Mouse (Mus musculus): ENCODE results near the gene Prf1. TPM values are rescaled to one million over a fixed set of nuclear protein-coding genes. Genes with fewer than 3 reads are reported as not detected.
A peak's percentile ranks its signal among the peaks of the same experiment; 100 is the strongest.

Prf1 gene
- polyA plus RNA-seq, 1 experiment from 2014 or later: not detected

DNA sequence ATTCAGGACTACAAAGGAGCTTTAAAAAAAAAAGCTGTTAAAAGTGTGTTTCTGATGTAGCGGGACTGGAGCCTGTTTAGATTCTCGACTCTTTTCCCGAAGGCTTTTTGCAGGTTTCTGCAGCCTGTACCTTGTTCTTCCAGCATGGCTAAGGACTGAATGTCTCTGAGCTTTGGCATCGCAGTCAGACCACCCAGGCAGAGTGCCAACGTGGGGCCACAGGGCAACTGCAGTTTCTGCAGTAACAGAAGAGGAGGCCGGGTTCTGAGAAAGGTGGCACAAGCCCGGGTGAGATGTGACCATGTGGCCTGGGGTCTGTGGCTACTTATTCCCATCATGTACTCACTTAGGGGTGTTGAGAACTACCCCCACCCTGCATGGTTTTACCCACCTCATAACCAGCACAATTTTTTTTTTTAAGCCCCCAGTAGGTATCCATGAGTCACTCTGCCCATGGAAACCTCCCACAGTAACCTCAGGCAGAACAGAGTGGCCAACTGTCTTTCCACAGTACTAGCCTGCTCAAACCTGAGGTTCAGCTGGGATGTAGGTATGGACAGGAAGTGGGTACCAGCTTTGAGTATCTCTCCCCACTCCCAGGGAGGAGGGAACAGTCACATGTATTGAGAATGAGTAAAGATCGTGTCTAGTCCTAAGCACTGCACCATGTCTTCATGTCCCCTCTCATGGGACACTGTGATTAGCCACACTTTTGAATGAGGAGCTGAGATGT, 754 bp upstream of the Prf1 start:
- Histone ChIP-seq H3K4me1 (no peaks in the 10 kb centered on the region), H3K9me3 (no peaks in the 10 kb centered on the region), H3K27me3 (ENCODE audit: poor library complexity, severe bottlenecking) (no peaks in the 10 kb centered on the region), H3K27ac (no peak overlapping the region), H3K36me3 (replicated peaks) (no peaks in the 10 kb centered on the region), H3K4me3 (no peak overlapping the region)
- DNase-seq (ENCODE audit: extremely low spot score, low spot score): no peak
- 91% methylated on average over 8 of the region's 8 CpGs for WGBS

DNA sequence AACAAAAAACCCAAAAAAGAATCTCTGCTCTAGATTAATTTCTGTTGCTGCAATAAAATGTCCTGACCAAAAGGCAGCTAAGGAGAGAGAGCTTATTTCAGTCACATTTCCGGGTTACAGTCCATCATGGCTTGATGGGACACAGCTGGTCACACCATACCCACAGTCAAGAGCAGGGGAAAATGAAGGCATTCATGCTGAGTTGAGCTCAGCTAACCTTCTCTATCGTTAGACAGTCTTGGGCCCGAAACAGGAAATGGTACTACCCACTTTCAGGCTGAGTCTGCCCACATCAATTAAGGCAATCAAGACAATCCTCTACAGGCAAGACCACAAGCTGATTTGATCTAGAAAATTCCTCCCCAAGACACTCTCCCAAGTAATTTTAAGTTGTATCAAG, 3.4 kb downstream of the Prf1 start:
- no peaks in the 10 kb centered on the region for H3K36me3 ChIP-seq (replicated peaks)
- 86% methylated on average over 3 of the region's 3 CpGs for WGBS

DNA sequence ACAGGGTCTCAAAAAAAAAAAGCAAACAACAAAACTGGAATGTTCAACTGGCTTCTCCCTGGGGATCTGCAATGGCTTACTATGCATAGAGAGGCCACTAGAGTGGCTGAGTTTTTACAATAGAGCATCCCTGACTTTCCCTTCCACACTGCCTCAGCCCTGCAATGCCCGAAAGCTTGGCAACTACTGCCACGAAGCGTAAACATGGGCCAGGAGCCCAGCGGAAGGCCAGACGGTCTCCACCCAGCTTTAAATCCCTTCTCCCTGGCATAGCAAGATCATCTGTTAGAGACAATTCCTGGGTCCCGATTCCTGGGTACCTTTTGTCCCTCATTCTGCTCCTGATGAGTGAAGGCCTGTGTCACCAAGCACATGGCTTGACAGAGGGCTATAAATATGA, 6.4 kb downstream of the Prf1 start:
- Histone ChIP-seq H3K4me1 (peaks cover 17% of the 10 kb centered on the region), H3K36me3 (replicated peaks) (no peaks in the 10 kb centered on the region), H3K4me3 (no peak overlapping the region), H3K9me3 (no peaks in the 10 kb centered on the region), H3K27ac (no peak overlapping the region), H3K27me3 (ENCODE audit: poor library complexity, severe bottlenecking) (no peaks in the 10 kb centered on the region)
- WGBS: 84% methylated on average over 6 of the region's 6 CpGs
- no peak for DNase-seq (ENCODE audit: extremely low spot score, low spot score)

More for the DNA sequence above, 3.4 kb downstream of the Prf1 start:
- no peaks in the 10 kb centered on the region for H3K9me3 ChIP-seq
- H3K4me1 ChIP-seq: no peaks in the 10 kb centered on the region
- no peak for DNase-seq (ENCODE audit: extremely low spot score, low spot score)
- H3K27ac ChIP-seq: no peak overlapping the region
- H3K27me3 ChIP-seq (ENCODE audit: poor library complexity, severe bottlenecking): no peaks in the 10 kb centered on the region
- no peak overlapping the region for H3K4me3 ChIP-seq

DNA sequence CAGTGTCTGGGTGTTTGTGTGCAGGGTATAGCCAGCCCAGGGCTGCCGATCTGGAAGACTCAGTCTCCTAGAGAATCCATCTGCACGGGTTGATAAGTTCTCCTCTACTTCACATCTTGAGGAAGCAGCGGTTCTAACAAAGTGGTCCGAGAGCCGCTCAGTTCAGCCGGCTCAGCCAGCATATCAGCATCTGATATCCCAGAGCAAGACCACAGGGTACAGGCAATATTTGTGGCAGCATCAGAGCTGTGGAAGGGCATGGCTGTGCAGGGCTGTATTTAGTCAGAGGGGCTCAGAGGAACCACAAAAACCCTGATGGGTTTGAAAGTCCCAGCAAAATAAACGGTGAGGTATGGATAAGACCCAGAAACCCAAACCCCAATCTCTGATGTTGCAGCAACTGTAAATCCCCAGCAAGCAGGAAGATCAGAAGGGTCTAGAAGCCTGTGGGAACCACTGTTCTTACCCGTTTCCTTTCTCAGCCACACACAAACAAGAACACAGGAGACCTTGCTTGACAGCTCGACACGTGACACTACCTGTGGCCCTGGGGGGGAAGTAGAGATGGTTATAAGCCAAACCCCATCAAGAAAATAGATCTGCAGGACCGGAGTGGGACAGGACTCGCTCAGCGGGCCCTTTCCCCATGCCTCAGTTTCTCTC, 8.4 kb downstream of the Prf1 start:
- Histone ChIP-seq H3K4me3 (no peak overlapping the region), H3K36me3 (replicated peaks) (no peaks in the 10 kb centered on the region), H3K4me1 (peaks cover 24% of the 10 kb centered on the region), H3K27me3 (ENCODE audit: poor library complexity, severe bottlenecking) (no peaks in the 10 kb centered on the region), H3K27ac (no peak overlapping the region), H3K9me3 (no peaks in the 10 kb centered on the region)
- WGBS: 88% methylated on average over 13 of the region's 13 CpGs
- no peak for DNase-seq (ENCODE audit: extremely low spot score, low spot score)

DNA sequence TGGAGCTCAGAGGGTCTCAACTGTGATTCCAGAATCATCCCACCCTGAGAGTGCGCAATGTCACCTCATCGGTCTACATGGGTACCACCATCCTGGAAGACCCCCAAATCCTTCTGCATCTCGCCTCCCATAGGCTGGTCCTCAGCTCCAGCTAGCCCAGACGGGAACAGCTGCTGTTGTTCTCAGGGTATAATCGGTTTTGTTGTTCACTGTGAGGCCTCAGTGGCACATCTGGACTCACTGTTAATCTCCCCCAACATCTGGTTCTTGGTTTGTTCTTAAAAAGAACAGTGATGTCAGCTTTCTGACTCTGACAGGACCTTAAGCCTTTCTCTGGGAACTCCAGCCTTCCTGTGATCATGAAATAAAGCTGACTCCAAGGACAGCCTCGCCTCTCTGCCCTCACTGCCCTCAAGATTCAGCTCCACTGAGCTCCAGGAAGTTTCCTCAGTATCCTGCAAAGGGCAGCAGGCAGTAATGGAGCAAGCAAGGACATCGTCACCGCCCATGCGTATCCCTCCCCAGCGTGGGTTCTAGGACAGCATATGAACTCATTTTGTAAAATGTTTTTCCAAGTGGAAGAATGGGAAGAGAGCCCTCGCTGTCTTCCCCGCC, 11.2 kb downstream of the Prf1 start:
- Histone ChIP-seq H3K9me3 (no peaks in the 10 kb centered on the region), H3K36me3 (replicated peaks) (no peaks in the 10 kb centered on the region), H3K27ac (no peak overlapping the region), H3K4me3 (no peak overlapping the region), H3K4me1 (peaks cover 31% of the 10 kb centered on the region), H3K27me3 (ENCODE audit: poor library complexity, severe bottlenecking) (no peaks in the 10 kb centered on the region)
- DNase-seq (ENCODE audit: extremely low spot score, low spot score): no peak
- 62% methylated on average over 12 of the region's 12 CpGs for WGBS

DNA sequence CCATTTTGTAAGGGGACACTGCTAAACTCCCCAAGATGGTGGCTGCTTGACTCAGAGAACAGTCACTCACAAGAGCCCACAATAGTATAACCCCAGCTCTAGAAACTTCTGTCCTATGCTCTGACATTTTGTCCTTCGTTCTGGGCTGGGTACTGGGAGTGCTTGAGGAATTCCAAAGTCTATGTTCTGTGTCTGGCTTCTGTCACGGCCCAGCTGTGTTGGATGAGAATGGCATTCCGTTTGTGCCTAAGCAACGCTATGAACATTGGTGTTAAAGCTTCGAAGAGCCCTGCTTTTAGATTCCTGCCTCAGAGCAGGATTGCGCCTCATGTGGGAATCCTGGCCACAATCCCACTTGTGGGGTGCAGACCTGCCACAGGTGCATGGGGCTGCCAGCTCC, 14.5 kb downstream of the Prf1 start:
- Histone ChIP-seq H3K9me3 (no peaks in the 10 kb centered on the region), H3K4me3 (no peak overlapping the region), H3K27ac (no peak overlapping the region), H3K36me3 (replicated peaks) (no peaks in the 10 kb centered on the region), H3K27me3 (ENCODE audit: poor library complexity, severe bottlenecking) (no peaks in the 10 kb centered on the region), H3K4me1 (peaks cover 49% of the 10 kb centered on the region)
- DNase-seq (ENCODE audit: extremely low spot score, low spot score): no peak
- 91% methylated on average over 6 of the region's 6 CpGs for WGBS

DNA sequence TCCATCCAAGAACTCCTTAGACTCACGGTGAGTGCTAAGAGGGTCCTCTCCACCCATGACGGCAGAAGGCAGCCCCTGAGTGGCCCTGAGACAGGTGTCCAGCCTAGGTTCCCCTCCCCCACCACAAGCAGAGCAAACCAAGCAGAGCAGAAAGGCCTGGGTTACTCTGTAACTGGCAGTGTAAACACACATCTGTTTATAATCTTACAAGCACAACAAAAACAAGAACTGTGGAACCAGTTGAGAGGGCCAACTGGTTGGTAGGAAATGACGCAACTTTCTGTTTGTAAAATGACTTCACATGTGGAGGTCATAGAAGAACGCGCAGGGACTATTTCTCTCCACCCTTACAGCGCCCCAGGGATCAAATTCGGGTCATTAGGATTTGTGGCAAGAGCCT, 15.1 kb downstream of the Prf1 start:
- Histone ChIP-seq H3K4me1 (peaks cover 49% of the 10 kb centered on the region), H3K27me3 (ENCODE audit: poor library complexity, severe bottlenecking) (no peaks in the 10 kb centered on the region), H3K27ac (no peak overlapping the region), H3K4me3 (no peak overlapping the region), H3K36me3 (replicated peaks) (no peaks in the 10 kb centered on the region), H3K9me3 (no peaks in the 10 kb centered on the region)
- WGBS: 67% methylated on average over 7 of the region's 7 CpGs
- DNase-seq (ENCODE audit: extremely low spot score, low spot score): no peak

DNA sequence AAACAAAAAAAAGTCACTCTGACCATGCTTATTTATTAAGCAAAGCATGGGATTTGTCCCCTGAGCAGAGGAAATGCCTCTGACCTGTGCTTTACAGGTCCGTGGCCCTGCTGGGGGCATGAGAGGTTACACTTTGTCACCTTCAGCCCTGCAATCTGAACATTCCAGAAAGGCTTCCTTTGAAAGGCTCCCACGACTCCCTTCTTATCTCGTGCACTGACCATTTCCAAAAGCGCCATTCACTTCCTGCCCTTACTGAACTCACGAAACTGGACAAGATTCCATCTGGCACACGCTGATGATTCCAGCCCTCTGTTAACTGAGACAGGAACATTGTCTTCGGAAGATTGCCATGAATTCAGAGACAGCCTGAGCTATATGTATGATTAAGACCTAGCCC, 16.1 kb downstream of the Prf1 start:
- no peak for DNase-seq (ENCODE audit: extremely low spot score, low spot score)
- WGBS: 73% methylated on average over 7 of the region's 7 CpGs

DNA sequence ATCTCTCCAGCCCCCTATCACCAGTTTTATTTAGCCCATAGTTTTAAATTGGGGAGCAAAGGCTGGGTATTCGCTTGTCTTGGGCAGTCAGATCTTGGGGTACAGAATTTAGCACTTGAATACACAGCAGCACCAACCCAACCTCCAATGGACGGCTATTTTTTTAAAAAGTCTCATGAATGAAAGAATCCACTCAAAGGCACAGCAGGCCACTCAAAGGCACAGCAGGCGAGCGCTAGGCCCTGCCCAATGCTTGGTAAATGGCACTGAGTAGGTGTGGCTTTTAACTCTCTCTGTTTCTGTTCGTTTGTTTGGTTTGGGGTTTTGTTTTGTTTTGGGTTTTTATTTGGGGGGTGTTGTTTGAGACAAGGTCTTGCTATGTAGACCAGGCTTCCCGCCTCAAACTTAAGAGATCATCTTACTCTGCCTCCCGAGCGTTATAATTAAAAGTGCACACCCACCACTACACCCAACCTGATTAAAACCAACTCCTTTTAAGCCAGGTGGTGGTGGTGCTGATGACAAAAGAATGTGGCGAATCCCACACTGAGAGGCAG, 17.8 kb downstream of the Prf1 start:
- Histone ChIP-seq H3K4me3 (no peak overlapping the region), H3K4me1 (peaks cover 32% of the 10 kb centered on the region), H3K27me3 (ENCODE audit: poor library complexity, severe bottlenecking) (no peaks in the 10 kb centered on the region), H3K9me3 (no peaks in the 10 kb centered on the region), H3K27ac (peak overlapping the region; percentile 63), H3K36me3 (replicated peaks) (peaks cover 17% of the 10 kb centered on the region)
- WGBS: 13% methylated on average over 9 of the region's 9 CpGs
- DNase-seq (ENCODE audit: extremely low spot score, low spot score): peak; percentile 34

More for the DNA sequence above, 16.1 kb downstream of the Prf1 start:
- no peaks in the 10 kb centered on the region for H3K27me3 ChIP-seq (ENCODE audit: poor library complexity, severe bottlenecking)
- no peaks in the 10 kb centered on the region for H3K9me3 ChIP-seq
- H3K36me3 ChIP-seq (replicated peaks): 0 out of 2 replicates have a peak, but pooled peaks cover 3% of the 10 kb centered on the region
- no peak overlapping the region for H3K27ac ChIP-seq
- no peak overlapping the region for H3K4me3 ChIP-seq
- H3K4me1 ChIP-seq: peaks cover 42% of the 10 kb centered on the region

DNA sequence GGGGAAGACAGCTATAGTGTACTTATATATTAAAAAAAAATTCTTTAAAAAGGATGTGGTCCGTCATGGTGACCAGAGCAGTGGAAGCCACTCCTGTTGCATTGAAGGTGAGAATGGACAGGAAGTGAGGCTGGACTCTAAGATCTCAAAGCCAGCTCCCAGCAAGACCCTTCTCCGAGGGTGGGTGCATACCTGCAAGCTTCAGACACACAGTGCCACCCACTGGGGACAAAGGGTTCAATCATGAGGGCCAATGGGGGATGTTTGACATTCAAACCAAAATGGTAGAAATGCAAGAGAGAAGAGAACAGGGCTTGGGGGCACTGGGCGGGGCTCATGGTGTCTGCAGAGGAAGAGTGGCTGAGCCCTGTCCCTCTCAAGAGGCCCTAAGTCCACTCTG, 20.9 kb downstream of the Prf1 start:
- Histone ChIP-seq H3K27ac (no peak overlapping the region), H3K36me3 (replicated peaks) (peaks cover 46% of the 10 kb centered on the region), H3K27me3 (ENCODE audit: poor library complexity, severe bottlenecking) (no peaks in the 10 kb centered on the region), H3K4me1 (peaks cover 25% of the 10 kb centered on the region), H3K4me3 (no peak overlapping the region), H3K9me3 (no peaks in the 10 kb centered on the region)
- DNase-seq (ENCODE audit: extremely low spot score, low spot score): no peak
- 93% methylated on average over 3 of the region's 3 CpGs for WGBS

DNA sequence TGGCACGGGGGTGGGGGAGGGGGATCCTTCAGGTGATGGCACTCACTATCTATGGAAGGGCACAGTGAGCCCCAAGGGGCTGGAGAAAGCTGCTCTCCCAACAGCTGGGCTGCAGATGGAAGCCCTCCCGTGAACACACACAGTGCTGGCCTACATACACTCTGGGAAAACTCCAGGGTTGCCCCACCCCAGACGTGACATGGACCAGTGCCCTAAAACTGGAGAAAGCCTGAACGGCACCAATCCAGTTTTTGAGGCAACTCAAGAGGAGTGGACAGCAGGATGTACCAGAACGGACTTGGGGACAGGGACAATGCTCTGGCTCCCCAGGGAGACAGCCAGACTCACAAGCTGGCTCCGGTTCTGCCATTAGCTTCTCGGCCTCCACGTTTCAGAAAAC, 27.1 kb downstream of the Prf1 start:
- Histone ChIP-seq H3K4me1 (peaks cover 32% of the 10 kb centered on the region), H3K27ac (no peak overlapping the region), H3K27me3 (ENCODE audit: poor library complexity, severe bottlenecking) (no peaks in the 10 kb centered on the region), H3K4me3 (no peak overlapping the region), H3K9me3 (no peaks in the 10 kb centered on the region), H3K36me3 (replicated peaks) (peaks cover 44% of the 10 kb centered on the region)
- 80% methylated on average over 8 of the region's 8 CpGs for WGBS
- no peak for DNase-seq (ENCODE audit: extremely low spot score, low spot score)

DNA sequence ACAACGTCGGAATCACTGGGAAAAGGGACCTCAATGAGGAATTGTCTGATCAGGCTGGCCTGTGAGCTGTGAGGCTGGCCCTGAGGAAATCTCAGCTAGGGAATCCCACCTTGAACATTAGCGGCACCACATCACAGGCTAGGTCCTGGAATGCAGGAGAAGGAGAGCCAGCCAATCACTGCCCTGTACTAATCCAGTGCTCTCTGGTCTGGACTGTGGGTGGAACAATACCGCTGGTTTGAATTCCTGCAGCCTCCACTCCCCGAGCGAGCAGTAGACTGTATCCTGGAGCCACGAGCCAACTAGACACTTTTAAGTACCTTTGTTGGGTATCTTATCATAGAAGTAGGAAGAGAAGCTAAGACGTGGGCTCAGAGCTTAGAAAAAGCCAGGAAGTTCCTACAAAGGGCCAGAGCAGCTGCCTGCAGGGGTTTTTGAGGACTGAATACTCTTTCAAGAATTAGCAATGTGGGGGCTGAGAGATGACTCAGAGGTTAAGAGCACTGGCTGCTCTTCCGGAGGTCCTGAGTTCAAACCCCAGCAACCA, 28.2 kb downstream of the Prf1 start:
- Histone ChIP-seq H3K9me3 (no peaks in the 10 kb centered on the region), H3K27me3 (ENCODE audit: poor library complexity, severe bottlenecking) (no peaks in the 10 kb centered on the region), H3K4me1 (peaks cover 32% of the 10 kb centered on the region), H3K27ac (peak overlapping the region; percentile 60; the same call in 1 of the 2 replicates), H3K36me3 (replicated peaks) (peaks cover 33% of the 10 kb centered on the region), H3K4me3 (no peak overlapping the region)
- peak; percentile 33 for DNase-seq (ENCODE audit: extremely low spot score, low spot score)
- WGBS: 39% methylated on average over 9 of the region's 9 CpGs
